Mouse (Mus musculus): ENCODE results near the gene Cdrt4.

GRCm38 (mm10) chr11:62951012-62951411 is at the start of gene Cdrt4:
- TF ChIP-seq CTCF (IDR thresholded peaks at IDR 0.05; ENCODE audit: low read depth, low read length) (no peak), POLR2A (IDR thresholded peaks at IDR 0.05; ENCODE audit: extremely low read depth, insufficient read depth, low read length) (no peak)
